Mouse (Mus musculus): ENCODE measurements at regions not wholly inside any gene's neighbourhood (a gene's known extent, or its start where the extent isn't known, plus 50 kb on each side); places are given as distances from the start of the nearest gene placed in this dataset.
"Not testable (repeated sequence)": the region's sequence is repeated elsewhere in the genome, so short reads cannot be mapped to it uniquely, and the experiment has no call there.

GRCm38 (mm10) chr14:37820918-37821632 lies 686.0 kb upstream of the Ghitm start:
- DNase-seq (ENCODE audit: low spot score) = no peak

- DNase-seq (ENCODE audit: low spot score) = peak; percentile 7
Observed at GRCm38 (mm10) chr14:37819959-37820358, 684.9 kb upstream of the Ghitm start.

- DNase-seq (ENCODE audit: low spot score) = no peak
Observed at GRCm38 (mm10) chr14:37795642-37796041, 660.6 kb upstream of the Ghitm start.

- DNase-seq (ENCODE audit: low spot score) = no peak
Observed at GRCm38 (mm10) chr14:37765729-37766128, 630.7 kb upstream of the Ghitm start.

- not testable (repeated sequence) for DNase-seq (ENCODE audit: low spot score)
Observed at GRCm38 (mm10) chr14:37749661-37750060, 614.6 kb upstream of the Ghitm start.

GRCm38 (mm10) chr14:37749162-37749561 lies 614.1 kb upstream of the Ghitm start:
- no peak for DNase-seq (ENCODE audit: low spot score)

GRCm38 (mm10) chr14:37743048-37743447 lies 608.0 kb upstream of the Ghitm start:
- no peak for DNase-seq (ENCODE audit: low spot score)

GRCm38 (mm10) chr14:37742426-37742825 lies 607.4 kb upstream of the Ghitm start:
- DNase-seq (ENCODE audit: low spot score) = not testable (repeated sequence)

Data from testis, postnatal 14 days (tissue).